Mouse (Mus musculus): ENCODE results near the gene Mtmr2.

DNA sequence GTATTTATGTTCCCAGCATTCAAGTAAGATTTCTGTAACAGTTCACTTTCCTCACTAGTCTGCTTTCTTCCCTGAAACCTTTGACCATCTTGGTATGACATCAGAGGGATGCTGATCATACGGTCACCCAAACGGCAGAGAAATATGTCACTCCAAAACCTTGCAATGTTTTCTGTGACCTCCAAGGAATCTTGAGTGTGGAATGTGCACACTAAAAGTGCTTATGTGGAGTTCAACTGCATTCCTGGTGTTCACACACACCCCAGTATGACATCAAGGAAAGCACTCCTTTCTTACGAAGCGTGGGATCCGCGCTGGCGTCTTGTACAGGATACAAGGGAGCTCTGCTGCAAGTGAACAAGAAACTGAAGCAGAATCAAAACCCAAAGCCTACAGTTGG, 58.6 kb downstream of the Mtmr2 start:
- TF ChIP-seq GATA1 (IDR thresholded peaks at IDR 0.05; ENCODE audit: borderline replicate concordance, low read length) = no peak
- TF ChIP-seq FLI1 (IDR thresholded peaks at IDR 0.05; ENCODE audit: low read length) = no peak
